ENCODE assay signal across 8 mouse cellular contexts in genomic region chr7:114276005-114276752, GRCm38 (mm10). TPM values are rescaled to one million over a fixed set of nuclear protein-coding genes. Genes with fewer than 3 reads are reported as not detected.
A peak's percentile ranks its signal among the peaks of the same experiment; 100 is the strongest.
DNase-seq lines count a peak whose midpoint lies in the region; ATAC-seq and TF ChIP-seq lines count a peak whose summit lies in the region.

Psma1 (minus strand) TSS chr7:114276118.

- peak within 1 kb of the TSS; percentile 72 for H3K27ac ChIP-seq in MEL (ENCODE audit: control insufficient read depth, low read depth, low read length)
- H3K27ac ChIP-seq in cerebellum, adult 2 months (ENCODE audit: insufficient read depth, low read length), result peak within 1 kb of the TSS; percentile 71
- H3K27ac ChIP-seq in forebrain, postnatal 0 days (ENCODE audit: low read depth, low read length), result peak within 1 kb of the TSS; percentile 71
- H3K27ac ChIP-seq in lung, embryonic 15.5 days, result peak within 1 kb of the TSS; percentile 63

- peak in 2 of 3 experiments; percentile 52 to 57; a peak in 4 of 6 replicates for TF ChIP-seq CTCF in MEL (IDR thresholded peaks at IDR 0.05 in 2 of 3, conservative IDR thresholded peaks at IDR 0.05 in 1 of 3; ENCODE audit: control insufficient read depth in 1 of 3, insufficient read depth in 1 of 3, low read depth in 2 of 3, low read length in 3 of 3, poor library complexity in 1 of 3, severe bottlenecking in 1 of 3)
- TF ChIP-seq CTCF in cerebellum, adult 2 months (IDR thresholded peaks at IDR 0.05; ENCODE audit: borderline replicate concordance, insufficient read depth, low read depth, low read length), result peak; percentile 19; the same call in 1 of the 2 replicates
- peak; percentile 69 for TF ChIP-seq CTCF in forebrain, postnatal 0 days (IDR thresholded peaks at IDR 0.05; ENCODE audit: low read depth)

- H3K36me3 ChIP-seq in MEL (ENCODE audit: control insufficient read depth in 1 of 2, insufficient read depth in 2 of 2, low read length in 2 of 2), result peaks cover 14 to 19% of the 10 kb centered on the region in 2 experiments
- H3K36me3 ChIP-seq in forebrain, postnatal 0 days (ENCODE audit: insufficient read depth), result peaks cover 19% of the 10 kb centered on the region; the same call in 1 of the 2 replicates
- peaks cover 25% of the 10 kb centered on the region for H3K36me3 ChIP-seq in lung, embryonic 15.5 days

- TF ChIP-seq POLR2A in MEL (IDR thresholded peaks at IDR 0.05; ENCODE audit: control insufficient read depth in 1 of 2, insufficient read depth in 1 of 2, low read depth in 1 of 2, low read length in 2 of 2, poor library complexity in 1 of 2), result peak; percentile 66 to 90; a peak in 3 of 4 replicates
- peak; percentile 93 for TF ChIP-seq POLR2A in cerebellum, adult 2 months (IDR thresholded peaks at IDR 0.05; ENCODE audit: borderline replicate concordance, insufficient read depth, low read length)

- peak within 1 kb of the TSS; percentile 81 to 85 for H3K4me3 ChIP-seq in MEL (ENCODE audit: control insufficient read depth in 1 of 2, insufficient read depth in 1 of 2, low read depth in 2 of 2, low read length in 2 of 2)
- H3K4me3 ChIP-seq in cerebellum, adult 2 months (replicated peaks; ENCODE audit: insufficient read depth, low read depth, low read length), result peak within 1 kb of the TSS; percentile 82
- peak within 1 kb of the TSS; percentile 67 for H3K4me3 ChIP-seq in forebrain, postnatal 0 days (ENCODE audit: low read depth, low read length)
- H3K4me3 ChIP-seq in lung, embryonic 15.5 days, result peak within 1 kb of the TSS; percentile 92

- peak; percentile 55 for TF ChIP-seq RAD21 in MEL (IDR thresholded peaks at IDR 0.05; ENCODE audit: low read depth, low read length)

- H3K79me2 ChIP-seq in MEL (ENCODE audit: control insufficient read depth, insufficient read depth, low read length, poor library complexity), result peaks cover 15% of the 10 kb centered on the region

- H3K9ac ChIP-seq in MEL (ENCODE audit: control insufficient read depth, low read depth, low read length, poor library complexity, severe bottlenecking), result peak within 1 kb of the TSS; percentile 86
- H3K9ac ChIP-seq in forebrain, postnatal 0 days, result peak within 1 kb of the TSS; percentile 61
- peak within 1 kb of the TSS; percentile 93 for H3K9ac ChIP-seq in lung, embryonic 15.5 days

- TF ChIP-seq EP300 in MEL (IDR thresholded peaks at IDR 0.05; ENCODE audit: low read depth in 1 of 2, low read length in 2 of 2), result no peak

- ATAC-seq in forebrain, postnatal 0 days, result peak; percentile 95
- peak; percentile 96 for ATAC-seq in lung, embryonic 15.5 days (ENCODE audit: borderline replicate concordance, extremely low read depth, low FRiP score, low TSS enrichment)

- peak; percentile 99 for DNase-seq in MEL (ENCODE audit: low read depth, low spot score)
- peak; percentile 97 to 98 for DNase-seq in cerebellum, adult 2 months
- DNase-seq in forebrain, postnatal 0 days, result peak; percentile 99
- DNase-seq in heart, postnatal 4 days, result peak; percentile 98
- peak; percentile 93 to 97 for DNase-seq in layer of hippocampus, adult 8-10 months (ENCODE audit: low spot score in 2 of 2)
- peak; percentile 93 for DNase-seq in ovary, adult 18-20 months (ENCODE audit: low spot score)
- DNase-seq in thymus, postnatal 0 days (ENCODE audit: low spot score), result peak; percentile 99

- H3K27me3 ChIP-seq in MEL (ENCODE audit: control insufficient read depth in 1 of 2, insufficient read depth in 2 of 2, low read length in 2 of 2), result no peaks in the 10 kb centered on the region
- H3K27me3 ChIP-seq in cerebellum, adult 2 months (ENCODE audit: control insufficient read depth, insufficient read depth, low read length), result no peaks in the 10 kb centered on the region
- no peaks in the 10 kb centered on the region for H3K27me3 ChIP-seq in forebrain, postnatal 0 days (ENCODE audit: insufficient read depth, low read length)
- H3K27me3 ChIP-seq in lung, embryonic 15.5 days, result no peaks in the 10 kb centered on the region

- peaks cover 0 to 10% of the 10 kb centered on the region in 2 experiments; a peak in 3 of 4 replicates for H3K4me1 ChIP-seq in MEL (ENCODE audit: control insufficient read depth in 1 of 2, insufficient read depth in 2 of 2, low read length in 2 of 2)
- H3K4me1 ChIP-seq in cerebellum, adult 2 months (ENCODE audit: control insufficient read depth, insufficient read depth, low read length), result no peaks in the 10 kb centered on the region
- H3K4me1 ChIP-seq in forebrain, postnatal 0 days (ENCODE audit: insufficient read depth), result peaks cover 3% of the 10 kb centered on the region; the same call in 1 of the 2 replicates
- H3K4me1 ChIP-seq in lung, embryonic 15.5 days, result peaks cover 12% of the 10 kb centered on the region

- WGBS in cerebellum, adult 2 months, result under 1% methylated on average over 39 of the region's 39 CpGs
- under 1% methylated on average over 39 of the region's 39 CpGs for WGBS in forebrain, postnatal 0 days
- WGBS in lung, embryonic 15.5 days, result 0% methylated on average over 39 of the region's 39 CpGs

- no peaks in the 10 kb centered on the region for H3K9me3 ChIP-seq in MEL (replicated peaks; ENCODE audit: insufficient read depth, low read length)
- H3K9me3 ChIP-seq in forebrain, postnatal 0 days (ENCODE audit: low read length), result no peaks in the 10 kb centered on the region
- no peaks in the 10 kb centered on the region for H3K9me3 ChIP-seq in lung, embryonic 15.5 days

- H3K4me2 ChIP-seq in forebrain, postnatal 0 days (ENCODE audit: low read depth), result peak within 1 kb of the TSS; percentile 68
- peak within 1 kb of the TSS; percentile 85 for H3K4me2 ChIP-seq in lung, embryonic 15.5 days

TF ChIP-seq in MEL, 35 proteins besides CTCF, POLR2A, EP300 and RAD21 (continues in another document):
- TF ChIP-seq NRF1 (IDR thresholded peaks at IDR 0.05; ENCODE audit: insufficient read depth, low read depth, low read length, poor library complexity, severe bottlenecking), result peak; percentile 67
- no peak for TF ChIP-seq USF1 (IDR thresholded peaks at IDR 0.05; ENCODE audit: low read depth, low read length)
- peak; percentile 52 for TF ChIP-seq SMC3 (IDR thresholded peaks at IDR 0.05; ENCODE audit: low read depth, low read length)
- peak; percentile 92 for TF ChIP-seq SIN3A (IDR thresholded peaks at IDR 0.05; ENCODE audit: low read length)
- no peak for TF ChIP-seq CHD2 (IDR thresholded peaks at IDR 0.05; ENCODE audit: low read length)
- TF ChIP-seq RCOR1 (IDR thresholded peaks at IDR 0.05; ENCODE audit: low read depth, low read length), result no peak
- TF ChIP-seq TCF12 (IDR thresholded peaks at IDR 0.05; ENCODE audit: low read depth, low read length), result peak; percentile 64
- peak; percentile 74; the same call in 1 of the 2 replicates for TF ChIP-seq KAT2A (conservative IDR thresholded peaks at IDR 0.05; ENCODE audit: low read depth, low read length)
- TF ChIP-seq ELF1 (IDR thresholded peaks at IDR 0.05; ENCODE audit: low read depth, low read length), result peak; percentile 80
- TF ChIP-seq POLR2AphosphoS5 (IDR thresholded peaks at IDR 0.05; ENCODE audit: borderline replicate concordance, low read depth, low read length), result no peak
- TF ChIP-seq ZNF384 (IDR thresholded peaks at IDR 0.05; ENCODE audit: low read depth, low read length), result peak; percentile 97
- TF ChIP-seq ZMIZ1 (IDR thresholded peaks at IDR 0.05; ENCODE audit: low read depth, low read length), result 0 out of 2 replicates have a peak, but pooled peaks have one; percentile 27
- no peak for TF ChIP-seq CHD1 (IDR thresholded peaks at IDR 0.05; ENCODE audit: low read depth, low read length)
- TF ChIP-seq UBTF (IDR thresholded peaks at IDR 0.05; ENCODE audit: borderline replicate concordance, insufficient read depth, low read depth, low read length), result no peak
- no peak for TF ChIP-seq GATA1 (IDR thresholded peaks at IDR 0.05; ENCODE audit: low read depth, low read length)
- TF ChIP-seq NELFE (IDR thresholded peaks at IDR 0.05; ENCODE audit: low read depth, low read length), result peak; percentile 77
- TF ChIP-seq MXI1 (IDR thresholded peaks at IDR 0.05; ENCODE audit: low read depth, low read length), result peak; percentile 68
- TF ChIP-seq POLR2AphosphoS2 (IDR thresholded peaks at IDR 0.05; ENCODE audit: low read length), result no peak
- TF ChIP-seq USF2 (IDR thresholded peaks at IDR 0.05; ENCODE audit: borderline replicate concordance in 1 of 2, insufficient read depth in 1 of 2, low read depth in 1 of 2, low read length in 2 of 2), result no peak
- TF ChIP-seq BHLHE40 (IDR thresholded peaks at IDR 0.05; ENCODE audit: borderline replicate concordance, low read depth, low read length), result no peak
- no peak for TF ChIP-seq GABPA (IDR thresholded peaks at IDR 0.05; ENCODE audit: low read depth, low read length)
- TF ChIP-seq ZC3H11A (IDR thresholded peaks at IDR 0.05; ENCODE audit: low read depth, low read length), result peak; percentile 30; the same call in 1 of the 2 replicates
- TF ChIP-seq E2F4 (IDR thresholded peaks at IDR 0.05; ENCODE audit: borderline replicate concordance, low read depth, low read length), result peak; percentile 92; the same call in 1 of the 2 replicates
- TF ChIP-seq MAX (IDR thresholded peaks at IDR 0.05; ENCODE audit: low read length), result no peak; the same call in 1 of the 2 replicates
- TF ChIP-seq JUND (IDR thresholded peaks at IDR 0.05; ENCODE audit: low read depth, low read length), result no peak
- TF ChIP-seq MYC (IDR thresholded peaks at IDR 0.05; ENCODE audit: low read depth, low read length), result no peak
- TF ChIP-seq ZKSCAN1 (IDR thresholded peaks at IDR 0.05; ENCODE audit: low read depth, low read length), result no peak
- no peak for TF ChIP-seq MAFK (IDR thresholded peaks at IDR 0.05; ENCODE audit: borderline replicate concordance, low read depth, low read length)
- TF ChIP-seq ETS1 (IDR thresholded peaks at IDR 0.05; ENCODE audit: low read depth, low read length), result 0 out of 2 replicates have a peak, but pooled peaks have one; percentile 42
- no peak for TF ChIP-seq MYB (IDR thresholded peaks at IDR 0.05; ENCODE audit: low read depth, low read length)
- TF ChIP-seq TAL1 (IDR thresholded peaks at IDR 0.05; ENCODE audit: low read length), result no peak

RNA-seq across cellular contexts. Expression of gene Psma1, which starts in this region (rescaled TPM):
- total RNA-seq in MEL (2012; rRNA removed), result 324 and 400 TPM in 2 replicates
- 100 to 1,000 TPM in 1 of 2 experiments, not detected in 1; 282 TPM for polyA plus RNA-seq in MEL (2012; ENCODE audit: insufficient read depth in 1 of 2, insufficient read length in 2 of 2, low read depth in 1 of 2, low replicate concordance in 2 of 2, missing spikeins in 1 of 2)
- polyA plus RNA-seq in cerebellum, adult 2 months (2012; rRNA removed), result 177 and 179 TPM in 2 replicates
- total RNA-seq in forebrain, postnatal 0 days (2014; rRNA removed), result 212 and 266 TPM in 2 replicates
- polyA plus RNA-seq in forebrain, postnatal 0 days (2015; fragmentation: Nextera tagmentation; extraction: Ambion mirVana), result 357 and 391 TPM in 2 replicates
- 100 to 1,000 TPM; 147 to 148 TPM for total RNA-seq in heart, postnatal 4 days (2021)
- 100 to 1,000 TPM; 118 to 124 (median 118) TPM for total RNA-seq in layer of hippocampus, adult 8-10 months (2022)
- 430 and 442 TPM in 2 replicates for polyA plus RNA-seq in lung, embryonic 15.5 days (2015; fragmentation: Nextera tagmentation; extraction: Ambion mirVana)
- polyA plus RNA-seq in thymus, postnatal 0 days (2015; fragmentation: Nextera tagmentation; extraction: Ambion mirVana), result 459 and 475 TPM in 2 replicates

Comparison
In these comparisons a context has a peak if more than half of its experiments do, and no peak if none do; other contexts are left out.
1. Peak in every context shown above with its lines: DNase-seq, ATAC-seq, H3K4me3 ChIP-seq and H3K27ac ChIP-seq.
2. CTCF ChIP-seq: peak in every context shown above with its lines; median percentile 69 in forebrain, postnatal 0 days; 54 in MEL; 19 in cerebellum, adult 2 months.